Mouse (Mus musculus) spleen, adult 2 months (tissue): ENCODE measurements around the gene Sptbn2.

Source experiments
- CTCF ChIP-seq: fragments of 200-500 bp; IDR thresholded peaks from 2 replicates; pipeline ENCODE4 v1.5.1; 2011; ENCODE audit warnings: mild to moderate bottlenecking, inconsistent platforms; ENCODE audit not compliant: insufficient read depth, insufficient read length, insufficient replicate concordance; ENCODE audit errors: extremely low read depth
- POLR2A ChIP-seq: fragments of 200-500 bp; IDR thresholded peaks from 2 replicates; pipeline ENCODE4 v1.6.1; 2011; ENCODE audit warnings: low read depth, low read length, inconsistent platforms

- TF ChIP-seq CTCF: no peak
- TF ChIP-seq POLR2A: no peak
Measured at GRCm38 (mm10) chr19:4708765-4709164, 2.2 kb upstream of the Sptbn2 start.
